Mouse (Mus musculus): ENCODE measurements around the gene Gpr158.
"Not testable (repeated sequence)": the region's sequence is repeated elsewhere in the genome, so short reads cannot be mapped to it uniquely, and the experiment has no call there.

Gpr158 gene

GRCm38 (mm10) chr2:21367345-21368111 lies at the start of gene Gpr158:
Gpr158 (plus strand) TSS chr2:21367542.
- DNase-seq: peak; percentile 49

GRCm38 (mm10) chr2:21343821-21344220 lies 23.5 kb upstream of the Gpr158 start:
- no peak for DNase-seq

GRCm38 (mm10) chr2:21368351-21369170 lies 1.2 kb downstream of the Gpr158 start:
- no peak for DNase-seq

GRCm38 (mm10) chr2:21369171-21369485 lies 1.8 kb downstream of the Gpr158 start:
- no peak for DNase-seq

GRCm38 (mm10) chr2:21369556-21369955 lies 2.2 kb downstream of the Gpr158 start:
- DNase-seq: no peak

- DNase-seq: no peak
Measured at GRCm38 (mm10) chr2:21379516-21379915, 12.2 kb downstream of the Gpr158 start.

- DNase-seq: no peak
Measured at GRCm38 (mm10) chr2:21392727-21393126, 25.4 kb downstream of the Gpr158 start.

- DNase-seq: no peak
Measured at GRCm38 (mm10) chr2:21397347-21397746, 30.0 kb downstream of the Gpr158 start.

GRCm38 (mm10) chr2:21399657-21400056 lies 32.3 kb downstream of the Gpr158 start:
- DNase-seq: no peak

GRCm38 (mm10) chr2:21405617-21406016 lies 38.3 kb downstream of the Gpr158 start:
- DNase-seq: peak; percentile 4

GRCm38 (mm10) chr2:21407443-21407985 lies 40.2 kb downstream of the Gpr158 start:
- DNase-seq: no peak

- no peak for DNase-seq
Measured at GRCm38 (mm10) chr2:21408821-21409220, 41.5 kb downstream of the Gpr158 start.

GRCm38 (mm10) chr2:21430288-21430687 lies 62.9 kb downstream of the Gpr158 start:
- DNase-seq: no peak

- DNase-seq: no peak
Measured at GRCm38 (mm10) chr2:21431182-21431581, 63.8 kb downstream of the Gpr158 start.

- DNase-seq: no peak
Measured at GRCm38 (mm10) chr2:21439626-21440025, 72.3 kb downstream of the Gpr158 start.

- DNase-seq: not testable (repeated sequence)
Measured at GRCm38 (mm10) chr2:21460606-21461005, 93.3 kb downstream of the Gpr158 start.

GRCm38 (mm10) chr2:21474957-21475356 lies 107.6 kb downstream of the Gpr158 start:
- no peak for DNase-seq

- no peak for DNase-seq
Measured at GRCm38 (mm10) chr2:21496881-21497280, 129.5 kb downstream of the Gpr158 start.

- no peak for DNase-seq
Measured at GRCm38 (mm10) chr2:21497965-21498364, 130.6 kb downstream of the Gpr158 start.

GRCm38 (mm10) chr2:21499399-21499798 lies 132.1 kb downstream of the Gpr158 start:
- DNase-seq: no peak

GRCm38 (mm10) chr2:21507449-21507848 lies 140.1 kb downstream of the Gpr158 start:
- DNase-seq: no peak

- no peak for DNase-seq
Measured at GRCm38 (mm10) chr2:21530750-21531149, 163.4 kb downstream of the Gpr158 start.

GRCm38 (mm10) chr2:21619180-21619579 lies 251.8 kb downstream of the Gpr158 start:
- DNase-seq: no peak

GRCm38 (mm10) chr2:21632136-21632535 lies 264.8 kb downstream of the Gpr158 start:
- DNase-seq: no peak

Measured in kidney, adult 11 months (tissue).